Mouse (Mus musculus): Measurements from ENCODE around the gene Lsmem1. TPM values are rescaled to one million over a fixed set of nuclear protein-coding genes. Genes with fewer than 3 reads are reported as not detected.
A peak's percentile ranks its signal among the peaks of the same experiment; 100 is the strongest.

The Lsmem1 gene
- polyA plus RNA-seq (2016; fragmentation: Nextera tagmentation; extraction: Ambion mirVana): not detected in 2 replicates

DNA sequence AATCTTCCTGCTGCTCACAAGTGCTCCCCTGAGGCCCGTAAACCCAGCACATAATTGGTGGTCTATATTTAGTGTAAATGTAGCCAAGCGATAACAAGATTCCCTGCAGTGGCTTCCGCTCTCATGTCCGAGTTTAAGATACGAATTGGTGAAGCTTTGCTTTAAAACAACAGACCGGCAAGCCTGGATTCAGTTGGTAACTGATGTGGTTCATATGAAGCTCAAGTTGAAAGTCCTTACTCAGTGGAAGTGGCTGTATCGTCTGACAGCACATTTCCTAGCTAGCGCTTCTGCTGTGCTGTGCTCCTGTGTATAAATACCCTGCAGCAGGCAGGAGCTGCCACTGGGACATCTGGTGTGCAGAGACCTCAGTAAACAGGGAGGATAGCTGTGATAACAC, at the start of gene Lsmem1:
Lsmem1 (minus strand) TSS at position 189 of the 400 bp plus-strand sequence.
- Histone ChIP-seq H3K9me3 (no peaks in the 10 kb centered on the region), H3K27ac (no peak within 1 kb of the TSS), H3K27me3 (ENCODE audit: insufficient read depth, poor library complexity, severe bottlenecking) (no peaks in the 10 kb centered on the region), H3K4me1 (replicated peaks) (no peaks in the 10 kb centered on the region), H3K4me3 (no peak within 1 kb of the TSS), H3K36me3 (peaks cover 34% of the 10 kb centered on the region)
- WGBS: 91% methylated on average over 8 of the region's 8 CpGs
- no peak for DNase-seq (ENCODE audit: low spot score)

- DNase-seq (ENCODE audit: low spot score): no peak
- H3K4me1 ChIP-seq (replicated peaks): peaks cover 8% of the 10 kb centered on the region
- WGBS: 84% methylated on average over 5 of the region's 5 CpGs
Measured at GRCm38 (mm10) chr12:40248454-40249180, 49.3 kb upstream of the Lsmem1 start, which contains the start of gene Ifrd1. TSS of gene Ifrd1 (minus strand) at chr12:40248504.

GRCm38 (mm10) chr12:40247976-40248375, 48.7 kb upstream of the Lsmem1 start:
- no peaks in the 10 kb centered on the region for H3K9me3 ChIP-seq
- WGBS: 83% methylated on average over 6 of the region's 6 CpGs
- DNase-seq (ENCODE audit: low spot score): no peak
- H3K27me3 ChIP-seq (ENCODE audit: insufficient read depth, poor library complexity, severe bottlenecking): no peaks in the 10 kb centered on the region
- H3K36me3 ChIP-seq: no peaks in the 10 kb centered on the region
- H3K27ac ChIP-seq: no peak overlapping the region
- no peak overlapping the region for H3K4me3 ChIP-seq
- H3K4me1 ChIP-seq (replicated peaks): peaks cover 13% of the 10 kb centered on the region

More at GRCm38 (mm10) chr12:40248454-40249180, 49.3 kb upstream of the Lsmem1 start, which contains the start of gene Ifrd1:
- Histone ChIP-seq H3K9me3 (no peaks in the 10 kb centered on the region), H3K36me3 (no peaks in the 10 kb centered on the region), H3K27me3 (ENCODE audit: insufficient read depth, poor library complexity, severe bottlenecking) (no peaks in the 10 kb centered on the region), H3K27ac (no peak within 1 kb of the TSS), H3K4me3 (no peak within 1 kb of the TSS)

DNA sequence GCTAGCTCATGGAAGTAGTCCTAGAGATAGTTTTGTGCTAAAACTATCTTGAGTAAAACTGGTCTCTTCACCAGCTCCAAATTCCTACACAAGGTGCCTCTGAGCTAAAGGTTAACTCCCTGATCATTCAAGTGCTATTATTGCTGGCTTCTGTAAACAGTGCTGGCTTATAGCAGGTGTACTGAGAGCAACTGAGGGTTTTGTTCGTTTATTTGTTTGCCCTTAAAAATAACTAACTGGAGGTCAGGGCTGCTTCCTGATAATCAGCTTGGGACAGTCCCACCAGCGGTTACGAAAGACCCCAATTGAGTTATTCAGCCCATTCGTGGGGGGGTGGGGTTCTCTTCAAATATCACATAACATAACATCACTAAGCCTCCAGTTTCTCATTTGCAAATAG, 48.1 kb upstream of the Lsmem1 start:
- Histone ChIP-seq H3K4me1 (replicated peaks) (peaks cover 13% of the 10 kb centered on the region), H3K4me3 (no peak overlapping the region), H3K27me3 (ENCODE audit: insufficient read depth, poor library complexity, severe bottlenecking) (no peaks in the 10 kb centered on the region), H3K36me3 (no peaks in the 10 kb centered on the region), H3K27ac (no peak overlapping the region), H3K9me3 (no peaks in the 10 kb centered on the region)
- 81% methylated on average over 4 of the region's 4 CpGs for WGBS
- DNase-seq (ENCODE audit: low spot score): no peak

GRCm38 (mm10) chr12:40245434-40245970, 46.2 kb upstream of the Lsmem1 start:
- Histone ChIP-seq H3K27ac (no peak overlapping the region), H3K36me3 (no peaks in the 10 kb centered on the region), H3K9me3 (no peaks in the 10 kb centered on the region), H3K4me1 (replicated peaks) (peaks cover 17% of the 10 kb centered on the region), H3K27me3 (ENCODE audit: insufficient read depth, poor library complexity, severe bottlenecking) (no peaks in the 10 kb centered on the region), H3K4me3 (no peak overlapping the region)
- 93% methylated on average over 7 of the region's 7 CpGs for WGBS
- DNase-seq (ENCODE audit: low spot score): no peak

- WGBS: 91% methylated on average over 5 of the region's 5 CpGs
Measured at GRCm38 (mm10) chr12:40244926-40245325, 45.6 kb upstream of the Lsmem1 start.

DNA sequence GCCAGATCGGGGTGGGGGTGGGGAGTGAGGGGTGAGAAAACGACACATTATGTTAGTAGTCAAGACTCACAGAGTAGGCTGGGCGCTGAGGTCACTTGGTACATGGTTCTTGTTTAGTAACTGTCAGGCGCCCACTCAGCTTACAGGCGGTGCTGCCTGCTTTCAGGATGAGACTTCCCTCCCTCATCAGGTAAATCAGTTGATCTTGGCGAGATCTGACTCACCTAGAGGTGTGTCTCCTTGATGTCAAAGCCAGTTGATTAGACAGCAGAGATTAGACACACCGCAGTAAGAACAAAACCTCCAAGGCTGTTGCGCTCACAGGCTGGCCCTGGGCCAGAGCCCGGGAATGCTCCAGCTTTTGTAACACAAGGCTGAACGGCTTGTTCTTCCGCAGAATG, 44.5 kb upstream of the Lsmem1 start:
- Histone ChIP-seq H3K4me3 (no peak overlapping the region), H3K9me3 (no peaks in the 10 kb centered on the region), H3K4me1 (replicated peaks) (peaks cover 17% of the 10 kb centered on the region), H3K27ac (no peak overlapping the region), H3K27me3 (ENCODE audit: insufficient read depth, poor library complexity, severe bottlenecking) (no peaks in the 10 kb centered on the region), H3K36me3 (no peaks in the 10 kb centered on the region)
- WGBS: 65% methylated on average over 11 of the region's 11 CpGs
- no peak for DNase-seq (ENCODE audit: low spot score)

More at GRCm38 (mm10) chr12:40244926-40245325, 45.6 kb upstream of the Lsmem1 start:
- Histone ChIP-seq H3K36me3 (no peaks in the 10 kb centered on the region), H3K27me3 (ENCODE audit: insufficient read depth, poor library complexity, severe bottlenecking) (no peaks in the 10 kb centered on the region), H3K27ac (no peak overlapping the region), H3K9me3 (no peaks in the 10 kb centered on the region), H3K4me1 (replicated peaks) (peaks cover 17% of the 10 kb centered on the region), H3K4me3 (no peak overlapping the region)
- DNase-seq (ENCODE audit: low spot score): no peak

GRCm38 (mm10) chr12:40243241-40243640, 44.0 kb upstream of the Lsmem1 start:
- Histone ChIP-seq H3K9me3 (no peaks in the 10 kb centered on the region), H3K27ac (no peak overlapping the region), H3K4me3 (no peak overlapping the region), H3K36me3 (no peaks in the 10 kb centered on the region), H3K27me3 (ENCODE audit: insufficient read depth, poor library complexity, severe bottlenecking) (no peaks in the 10 kb centered on the region), H3K4me1 (replicated peaks) (peaks cover 17% of the 10 kb centered on the region)
- WGBS: 80% methylated on average over 4 of the region's 4 CpGs
- DNase-seq (ENCODE audit: low spot score): no peak

GRCm38 (mm10) chr12:40239161-40239560, 39.9 kb upstream of the Lsmem1 start:
- H3K4me1 ChIP-seq (replicated peaks): peaks cover 13% of the 10 kb centered on the region
- H3K36me3 ChIP-seq: no peaks in the 10 kb centered on the region
- no peaks in the 10 kb centered on the region for H3K27me3 ChIP-seq (ENCODE audit: insufficient read depth, poor library complexity, severe bottlenecking)
- H3K9me3 ChIP-seq: no peaks in the 10 kb centered on the region
- DNase-seq (ENCODE audit: low spot score): no peak
- H3K27ac ChIP-seq: no peak overlapping the region
- whole genome bisulfite sequencing: 96% methylated on average over 7 of the region's 7 CpGs
- no peak overlapping the region for H3K4me3 ChIP-seq

- DNase-seq (ENCODE audit: low spot score): no peak
- Histone ChIP-seq H3K9me3 (no peaks in the 10 kb centered on the region), H3K36me3 (no peaks in the 10 kb centered on the region), H3K27me3 (ENCODE audit: insufficient read depth, poor library complexity, severe bottlenecking) (no peaks in the 10 kb centered on the region), H3K4me1 (replicated peaks) (no peaks in the 10 kb centered on the region), H3K4me3 (no peak overlapping the region), H3K27ac (no peak overlapping the region)
- WGBS: 91% methylated on average over 1 of the region's 1 CpGs
Measured at GRCm38 (mm10) chr12:40232231-40232630, 32.9 kb upstream of the Lsmem1 start.

GRCm38 (mm10) chr12:40231632-40232031, 32.3 kb upstream of the Lsmem1 start:
- no peaks in the 10 kb centered on the region for H3K36me3 ChIP-seq
- H3K9me3 ChIP-seq: no peaks in the 10 kb centered on the region
- no peak overlapping the region for H3K4me3 ChIP-seq
- H3K27me3 ChIP-seq (ENCODE audit: insufficient read depth, poor library complexity, severe bottlenecking): no peaks in the 10 kb centered on the region
- 82% methylated on average over 2 of the region's 2 CpGs for WGBS
- H3K4me1 ChIP-seq (replicated peaks): no peaks in the 10 kb centered on the region
- no peak overlapping the region for H3K27ac ChIP-seq
- no peak for DNase-seq (ENCODE audit: low spot score)

GRCm38 (mm10) chr12:40224171-40224880, 25.0 kb upstream of the Lsmem1 start:
- DNase-seq (ENCODE audit: low spot score): no peak
- 95% methylated on average over 9 of the region's 9 CpGs for WGBS
- Histone ChIP-seq H3K4me3 (0 out of 2 replicates have a peak overlapping the region, but pooled peaks have one; percentile 94), H3K27ac (no peak overlapping the region), H3K9me3 (no peaks in the 10 kb centered on the region), H3K27me3 (ENCODE audit: insufficient read depth, poor library complexity, severe bottlenecking) (no peaks in the 10 kb centered on the region), H3K36me3 (no peaks in the 10 kb centered on the region), H3K4me1 (replicated peaks) (peaks cover 25% of the 10 kb centered on the region)

DNA sequence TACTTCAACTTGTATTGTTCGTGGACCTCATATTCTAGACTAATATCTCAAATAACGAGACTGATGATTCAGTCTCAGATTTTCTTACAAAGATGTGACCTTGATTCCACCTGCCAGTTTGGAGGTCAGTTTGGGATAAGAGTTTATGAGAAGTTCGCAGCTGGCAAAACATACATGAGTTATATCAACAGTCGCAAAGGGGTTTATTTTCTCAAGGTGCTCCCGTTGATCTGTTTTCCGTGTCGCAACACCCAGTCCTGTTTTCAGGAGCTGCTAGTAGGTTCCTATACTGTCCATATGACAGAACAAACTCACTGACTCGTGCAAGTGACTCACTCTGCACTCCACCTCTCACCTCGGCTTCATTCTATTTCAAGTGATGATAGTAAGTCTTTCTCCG, 24.4 kb upstream of the Lsmem1 start:
- Histone ChIP-seq H3K4me3 (peak overlapping the region; percentile 94), H3K4me1 (replicated peaks) (peaks cover 25% of the 10 kb centered on the region), H3K36me3 (no peaks in the 10 kb centered on the region), H3K27me3 (ENCODE audit: insufficient read depth, poor library complexity, severe bottlenecking) (no peaks in the 10 kb centered on the region), H3K27ac (peak overlapping the region; percentile 98), H3K9me3 (no peaks in the 10 kb centered on the region)
- WGBS: 60% methylated on average over 10 of the region's 10 CpGs
- peak; percentile 15 for DNase-seq (ENCODE audit: low spot score)
